27 mouse cellular contexts compared by ENCODE assay signal in genomic region chr8:108863440-108863839, GRCm38 (mm10).
DNase-seq lines count a peak whose midpoint lies in the region; ATAC-seq and TF ChIP-seq lines count a peak whose summit lies in the region.
"Had no signal": no experiment of that assay in that cellular context is flagged by ENCODE, and none has a peak within 500 bp of the region (broad histone marks: within the 10 kb centered on the region; RNA-seq: fewer than 3 reads in every experiment).

No protein-coding gene starts in this region.

- H3K36me3 ChIP-seq in forebrain, embryonic 14.5 days (ENCODE audit: control insufficient read depth, insufficient read depth, low read length), result no peaks in the 10 kb centered on the region
- H3K36me3 ChIP-seq in forebrain, embryonic 11.5 days (ENCODE audit: control insufficient read depth, insufficient read depth, low read length), result no peaks in the 10 kb centered on the region
- H3K36me3 ChIP-seq in intestine, embryonic 14.5 days (ENCODE audit: control insufficient read depth, insufficient read depth, low read length), result peaks cover 5% of the 10 kb centered on the region; the same call in 1 of the 2 replicates
- peaks cover 7% of the 10 kb centered on the region; the same call in 1 of the 2 replicates for H3K36me3 ChIP-seq in intestine, postnatal 0 days (ENCODE audit: control insufficient read depth, insufficient read depth)
- H3K36me3 ChIP-seq in embryonic facial prominence, embryonic 13.5 days, result peaks cover 21% of the 10 kb centered on the region
- H3K36me3 ChIP-seq in limb, embryonic 10.5 days, result peaks cover 63% of the 10 kb centered on the region
- H3K36me3 ChIP-seq: heart, embryonic 15.5 days; stomach, embryonic 15.5 days had no signal

- no peak overlapping the region for H3K9ac ChIP-seq in forebrain, embryonic 14.5 days (ENCODE audit: low read length)
- H3K9ac ChIP-seq in forebrain, embryonic 11.5 days (ENCODE audit: low read length), result no peak overlapping the region
- no peak overlapping the region for H3K9ac ChIP-seq in intestine, embryonic 14.5 days (ENCODE audit: low read length)
- H3K9ac ChIP-seq in intestine, postnatal 0 days (ENCODE audit: low read depth, low read length), result no peak overlapping the region
- H3K9ac ChIP-seq in embryonic facial prominence, embryonic 13.5 days, result no peak overlapping the region
- H3K9ac ChIP-seq: heart, embryonic 15.5 days; kidney, embryonic 15.5 days; limb, embryonic 13.5 days; lung, embryonic 15.5 days; midbrain, embryonic 12.5 days; stomach, embryonic 15.5 days had no signal

- H3K4me1 ChIP-seq in forebrain, embryonic 14.5 days (ENCODE audit: control insufficient read depth, insufficient read depth, low read length), result peaks cover 4% of the 10 kb centered on the region; the same call in 1 of the 2 replicates
- H3K4me1 ChIP-seq in forebrain, embryonic 11.5 days (replicated peaks; ENCODE audit: control insufficient read depth, insufficient read depth, low read length), result 0 out of 2 replicates have a peak, but pooled peaks cover 2% of the 10 kb centered on the region
- peaks cover 6% of the 10 kb centered on the region; the same call in 1 of the 2 replicates for H3K4me1 ChIP-seq in intestine, embryonic 14.5 days (replicated peaks; ENCODE audit: control insufficient read depth, insufficient read depth, low read length)
- no peaks in the 10 kb centered on the region for H3K4me1 ChIP-seq in intestine, postnatal 0 days (replicated peaks; ENCODE audit: control insufficient read depth, insufficient read depth, low read length)
- H3K4me1 ChIP-seq in embryonic facial prominence, embryonic 13.5 days, result peaks cover 28% of the 10 kb centered on the region
- peaks cover 56% of the 10 kb centered on the region for H3K4me1 ChIP-seq in limb, embryonic 10.5 days

- WGBS in forebrain, embryonic 14.5 days, result 61% methylated on average over 10 of the region's 10 CpGs
- 84% methylated on average over 10 of the region's 10 CpGs for WGBS in forebrain, embryonic 11.5 days
- 92% methylated on average over 10 of the region's 10 CpGs for WGBS in intestine, embryonic 14.5 days
- WGBS in intestine, postnatal 0 days, result 88% methylated on average over 10 of the region's 10 CpGs
- 87% methylated on average over 10 of the region's 10 CpGs for WGBS in embryonic facial prominence, embryonic 13.5 days
- WGBS in limb, embryonic 10.5 days, result 91% methylated on average over 10 of the region's 10 CpGs

- DNase-seq in forebrain, embryonic 14.5 days (ENCODE audit: low spot score), result peak; percentile 21
- no peak for DNase-seq in forebrain, embryonic 11.5 days (ENCODE audit: low spot score)
- DNase-seq in intestine, embryonic 14.5 days (ENCODE audit: low spot score), result no peak
- DNase-seq in limb, embryonic 10.5 days (ENCODE audit: low spot score), result no peak
- DNase-seq in right cerebral cortex, postnatal 4 days, result no peak
- DNase-seq: adrenal gland, postnatal 14 days; cerebellum, adult 11 months; cerebellum, adult 9-10 months; cerebellum, postnatal 36 days; gastrocnemius, postnatal 14 days; heart, postnatal 36 days; kidney, adult 11 months; kidney, postnatal 25 days; retina, postnatal 1 day; right cerebral cortex, postnatal 14 days had no signal

- TF ChIP-seq CTCF in intestine, postnatal 0 days (IDR thresholded peaks at IDR 0.05; ENCODE audit: low read depth), result no peak

- ATAC-seq in forebrain, embryonic 14.5 days, result peak; percentile 69
- no peak for ATAC-seq in forebrain, embryonic 11.5 days (replicated peaks; ENCODE audit: low FRiP score)
- 0 out of 2 replicates have a peak, but pooled peaks have one; percentile 51 for ATAC-seq in intestine, embryonic 14.5 days (replicated peaks; ENCODE audit: low FRiP score, low TSS enrichment, low read depth)
- no peak for ATAC-seq in intestine, postnatal 0 days
- 0 out of 2 replicates have a peak, but pooled peaks have one; percentile 32 for ATAC-seq in embryonic facial prominence, embryonic 13.5 days (ENCODE audit: insufficient number of reproducible peaks, insufficient read depth, low FRiP score, low TSS enrichment, low read depth)

- no peak overlapping the region for H3K4me2 ChIP-seq in forebrain, embryonic 14.5 days (ENCODE audit: low read length)
- no peak overlapping the region for H3K4me2 ChIP-seq in forebrain, embryonic 11.5 days (ENCODE audit: low read depth, low read length, severe bottlenecking)
- H3K4me2 ChIP-seq in intestine, embryonic 14.5 days (ENCODE audit: low read length), result no peak overlapping the region
- H3K4me2 ChIP-seq in intestine, postnatal 0 days (replicated peaks; ENCODE audit: low read depth), result no peak overlapping the region
- H3K4me2 ChIP-seq in embryonic facial prominence, embryonic 13.5 days, result no peak overlapping the region
- H3K4me2 ChIP-seq: heart, embryonic 15.5 days; kidney, embryonic 15.5 days; limb, embryonic 13.5 days; liver, embryonic 11.5 days; lung, embryonic 15.5 days; midbrain, embryonic 12.5 days; stomach, embryonic 15.5 days had no signal

- H3K9me3 ChIP-seq in forebrain, embryonic 14.5 days (replicated peaks; ENCODE audit: control insufficient read depth, low read length), result no peaks in the 10 kb centered on the region
- H3K9me3 ChIP-seq in forebrain, embryonic 11.5 days (ENCODE audit: control insufficient read depth, low read length), result no peaks in the 10 kb centered on the region
- H3K9me3 ChIP-seq in intestine, embryonic 14.5 days (ENCODE audit: control insufficient read depth, low read length), result no peaks in the 10 kb centered on the region
- no peaks in the 10 kb centered on the region for H3K9me3 ChIP-seq in intestine, postnatal 0 days (ENCODE audit: control insufficient read depth)
- H3K9me3 ChIP-seq in embryonic facial prominence, embryonic 13.5 days, result no peaks in the 10 kb centered on the region
- no peaks in the 10 kb centered on the region for H3K9me3 ChIP-seq in limb, embryonic 10.5 days (replicated peaks)
- H3K9me3 ChIP-seq: heart, embryonic 15.5 days; kidney, embryonic 15.5 days; limb, embryonic 13.5 days; lung, embryonic 15.5 days; midbrain, embryonic 12.5 days; stomach, embryonic 15.5 days had no signal

- H3K27me3 ChIP-seq in forebrain, embryonic 14.5 days (replicated peaks; ENCODE audit: control insufficient read depth, insufficient read depth, low read length), result no peaks in the 10 kb centered on the region
- H3K27me3 ChIP-seq in forebrain, embryonic 11.5 days (ENCODE audit: control insufficient read depth, insufficient read depth, low read length), result no peaks in the 10 kb centered on the region
- no peaks in the 10 kb centered on the region for H3K27me3 ChIP-seq in intestine, embryonic 14.5 days (replicated peaks; ENCODE audit: control insufficient read depth, insufficient read depth, low read length)
- no peaks in the 10 kb centered on the region for H3K27me3 ChIP-seq in intestine, postnatal 0 days (replicated peaks; ENCODE audit: control insufficient read depth, insufficient read depth, low read length)
- no peaks in the 10 kb centered on the region for H3K27me3 ChIP-seq in embryonic facial prominence, embryonic 13.5 days
- no peaks in the 10 kb centered on the region for H3K27me3 ChIP-seq in limb, embryonic 10.5 days (ENCODE audit: low read depth, poor library complexity, severe bottlenecking)
- H3K27me3 ChIP-seq: heart, embryonic 15.5 days; kidney, embryonic 15.5 days; limb, embryonic 13.5 days; lung, embryonic 15.5 days; midbrain, embryonic 12.5 days; stomach, embryonic 15.5 days had no signal

- no peak overlapping the region for H3K27ac ChIP-seq in forebrain, embryonic 14.5 days (ENCODE audit: low read depth, low read length)
- no peak overlapping the region for H3K27ac ChIP-seq in forebrain, embryonic 11.5 days (ENCODE audit: low read depth, low read length)
- H3K27ac ChIP-seq in intestine, embryonic 14.5 days (ENCODE audit: low read depth), result no peak overlapping the region
- H3K27ac ChIP-seq in intestine, postnatal 0 days (ENCODE audit: low read depth, low read length), result no peak overlapping the region
- 0 out of 2 replicates have a peak overlapping the region, but pooled peaks have one; percentile 4 for H3K27ac ChIP-seq in embryonic facial prominence, embryonic 13.5 days
- H3K27ac ChIP-seq in limb, embryonic 10.5 days, result 0 out of 2 replicates have a peak overlapping the region, but pooled peaks have one; percentile 14
- H3K27ac ChIP-seq: heart, embryonic 15.5 days; kidney, embryonic 15.5 days; left cerebral cortex, adult 2 months; limb, embryonic 13.5 days; lung, embryonic 15.5 days; midbrain, embryonic 12.5 days; stomach, embryonic 15.5 days had no signal

- H3K4me3 ChIP-seq in forebrain, embryonic 14.5 days (ENCODE audit: low read depth, low read length), result no peak overlapping the region
- H3K4me3 ChIP-seq in forebrain, embryonic 11.5 days (ENCODE audit: low read depth, low read length), result no peak overlapping the region
- H3K4me3 ChIP-seq in intestine, embryonic 14.5 days (ENCODE audit: low read depth, low read length), result no peak overlapping the region
- H3K4me3 ChIP-seq in intestine, postnatal 0 days (ENCODE audit: low read depth, low read length), result no peak overlapping the region
- H3K4me3 ChIP-seq in embryonic facial prominence, embryonic 13.5 days, result no peak overlapping the region
- H3K4me3 ChIP-seq in limb, embryonic 10.5 days, result no peak overlapping the region
- H3K4me3 ChIP-seq: erythroblast, embryonic 14.5 days; heart, embryonic 15.5 days; kidney, embryonic 15.5 days; left cerebral cortex, adult 2 months; limb, embryonic 13.5 days; lung, embryonic 15.5 days; midbrain, embryonic 12.5 days; myocyte; stomach, embryonic 15.5 days had no signal

Comparison
In these comparisons a context has a peak if more than half of its experiments do, and no peak if none do; other contexts are left out.
1. ATAC-seq: peak in forebrain, embryonic 14.5 days (single experiment), intestine, embryonic 14.5 days (single experiment) and embryonic facial prominence, embryonic 13.5 days (single experiment); none in forebrain, embryonic 11.5 days (single experiment) and intestine, postnatal 0 days (single experiment).
2. H3K27ac ChIP-seq: peak in embryonic facial prominence, embryonic 13.5 days (single experiment) and limb, embryonic 10.5 days (single experiment); none in forebrain, embryonic 14.5 days (single experiment), forebrain, embryonic 11.5 days (single experiment), intestine, embryonic 14.5 days (single experiment) and intestine, postnatal 0 days (single experiment).